Comparison of ENCODE assay signal across 12 mouse cellular contexts in the genomic region with DNA sequence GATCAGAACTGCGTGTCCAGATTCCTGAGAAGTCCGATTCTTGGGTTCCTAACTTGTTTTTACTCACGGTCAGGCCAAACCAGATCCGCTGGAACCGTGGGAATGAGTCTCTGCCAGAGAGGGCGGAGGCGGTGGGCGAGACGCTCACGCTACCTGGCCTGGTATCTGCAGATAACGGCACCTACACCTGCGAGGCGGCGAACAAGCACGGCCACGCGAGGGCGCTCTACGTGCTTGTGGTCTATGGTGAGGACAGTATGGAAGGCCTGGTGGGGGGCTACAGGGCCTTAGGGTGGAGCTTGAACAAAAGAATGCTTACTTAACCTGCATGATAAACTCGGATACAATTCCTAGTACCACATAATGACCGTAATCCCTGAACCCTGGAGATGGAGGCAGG. TPM values are rescaled to one million over a fixed set of nuclear protein-coding genes. Genes with fewer than 3 reads are reported as not detected.
DNase-seq lines count a peak whose midpoint lies in the region; ATAC-seq and TF ChIP-seq lines count a peak whose summit lies in the region.
"Had no signal": no experiment of that assay in that cellular context is flagged by ENCODE, and none has a peak within 500 bp of the region (broad histone marks: within the 10 kb centered on the region; RNA-seq: fewer than 3 reads in every experiment).

No protein-coding gene starts in this region.

- peaks cover 11% of the 10 kb centered on the region for H3K4me1 ChIP-seq in liver, adult 2 months (ENCODE audit: control insufficient read depth, insufficient read depth, low read length)
- peaks cover 16% of the 10 kb centered on the region for H3K4me1 ChIP-seq in liver, embryonic 11.5 days (replicated peaks; ENCODE audit: control insufficient read depth, insufficient read depth, low read length)
- peaks cover 1% of the 10 kb centered on the region; the same call in 1 of the 2 replicates for H3K4me1 ChIP-seq in lung, postnatal 0 days (ENCODE audit: insufficient read depth, low read depth, low read length)
- H3K4me1 ChIP-seq in neural tube, embryonic 15.5 days, result peaks cover 36% of the 10 kb centered on the region

- WGBS in liver, adult 2 months, result 45% methylated on average over 21 of the region's 21 CpGs
- 30% methylated on average over 21 of the region's 21 CpGs for WGBS in liver, embryonic 11.5 days
- 39% methylated on average over 21 of the region's 21 CpGs for WGBS in lung, postnatal 0 days
- WGBS in neural tube, embryonic 15.5 days, result 53% methylated on average over 21 of the region's 21 CpGs

- peak; percentile 68 for DNase-seq in cerebellum, postnatal 10 days
- DNase-seq in cerebellum, adult 9-11 months, result no peak
- no peak for DNase-seq in liver, adult 2 months (ENCODE audit: extremely low read depth, low read depth, low spot score)
- DNase-seq in liver, embryonic 11.5 days (ENCODE audit: low spot score), result no peak
- DNase-seq in lung, postnatal 0 days (ENCODE audit: low spot score), result no peak
- DNase-seq in thymus, postnatal 25 days, result peak; percentile 66
- no peak for DNase-seq in layer of hippocampus, adult 9-11 months

- no peak overlapping the region for H3K4me3 ChIP-seq in liver, adult 2 months (ENCODE audit: insufficient read depth, low read depth, low read length)
- no peak overlapping the region for H3K4me3 ChIP-seq in liver, embryonic 11.5 days (ENCODE audit: low read depth, low read length)
- no peak overlapping the region for H3K4me3 ChIP-seq in lung, postnatal 0 days (ENCODE audit: low read depth, low read length)
- H3K4me3 ChIP-seq in neural tube, embryonic 15.5 days (replicated peaks), result no peak overlapping the region
- H3K4me3 ChIP-seq: forebrain, embryonic 15.5 days; hindbrain, embryonic 15.5 days; limb, embryonic 12.5 days; stomach, embryonic 15.5 days had no signal

- no peaks in the 10 kb centered on the region for H3K79me2 ChIP-seq in liver, adult 2 months (ENCODE audit: control insufficient read depth, insufficient read depth, low read length)

- TF ChIP-seq POLR2A in liver, adult 2 months (IDR thresholded peaks at IDR 0.05; ENCODE audit: extremely low read depth, insufficient read depth, low read length), result no peak

- no peak for TF ChIP-seq EP300 in lung, postnatal 0 days (IDR thresholded peaks at IDR 0.05)

- peak; percentile 56 for TF ChIP-seq CTCF in liver, adult 2 months (IDR thresholded peaks at IDR 0.05; ENCODE audit: low read depth, low read length)
- TF ChIP-seq CTCF in lung, postnatal 0 days (IDR thresholded peaks at IDR 0.05), result peak; percentile 60

- no peak overlapping the region for H3K4me2 ChIP-seq in liver, embryonic 11.5 days
- no peak overlapping the region for H3K4me2 ChIP-seq in lung, postnatal 0 days (replicated peaks; ENCODE audit: low read depth, low read length)
- no peak overlapping the region for H3K4me2 ChIP-seq in neural tube, embryonic 15.5 days
- H3K4me2 ChIP-seq: forebrain, embryonic 15.5 days; hindbrain, embryonic 15.5 days; limb, embryonic 12.5 days; stomach, embryonic 15.5 days had no signal

- no peak overlapping the region for H3K27ac ChIP-seq in liver, adult 2 months (replicated peaks; ENCODE audit: insufficient read depth, low read depth, low read length)
- no peak overlapping the region for H3K27ac ChIP-seq in liver, embryonic 11.5 days (ENCODE audit: low read depth, low read length)
- H3K27ac ChIP-seq in lung, postnatal 0 days (ENCODE audit: low read length), result no peak overlapping the region
- H3K27ac ChIP-seq in neural tube, embryonic 15.5 days (replicated peaks), result no peak overlapping the region
- H3K27ac ChIP-seq: forebrain, embryonic 15.5 days; hindbrain, embryonic 15.5 days; limb, embryonic 12.5 days; stomach, embryonic 15.5 days had no signal

- no peak for ATAC-seq in liver, embryonic 11.5 days (replicated peaks; ENCODE audit: low FRiP score)
- no peak for ATAC-seq in lung, postnatal 0 days
- no peak for ATAC-seq in neural tube, embryonic 15.5 days (ENCODE audit: low FRiP score)
- ATAC-seq: forebrain, embryonic 15.5 days had no signal

- H3K9me3 ChIP-seq in liver, embryonic 11.5 days (ENCODE audit: control insufficient read depth, low read length), result peaks cover 4% of the 10 kb centered on the region; the same call in 1 of the 2 replicates
- 0 out of 2 replicates have a peak, but pooled peaks cover 2% of the 10 kb centered on the region for H3K9me3 ChIP-seq in lung, postnatal 0 days (ENCODE audit: low read length)
- no peaks in the 10 kb centered on the region for H3K9me3 ChIP-seq in neural tube, embryonic 15.5 days (replicated peaks)
- H3K9me3 ChIP-seq: forebrain, embryonic 15.5 days; hindbrain, embryonic 15.5 days; stomach, embryonic 15.5 days had no signal

- no peak overlapping the region for H3K9ac ChIP-seq in liver, adult 2 months (ENCODE audit: low read depth, low read length)
- H3K9ac ChIP-seq in liver, embryonic 11.5 days (ENCODE audit: low read depth, low read length), result no peak overlapping the region
- H3K9ac ChIP-seq in lung, postnatal 0 days (replicated peaks; ENCODE audit: low read depth), result no peak overlapping the region
- no peak overlapping the region for H3K9ac ChIP-seq in neural tube, embryonic 15.5 days (replicated peaks)
- H3K9ac ChIP-seq: forebrain, embryonic 15.5 days; hindbrain, embryonic 15.5 days; limb, embryonic 12.5 days; stomach, embryonic 15.5 days had no signal

- H3K27me3 ChIP-seq in liver, adult 2 months (ENCODE audit: control insufficient read depth, insufficient read depth, low read length), result no peaks in the 10 kb centered on the region
- peaks cover 59% of the 10 kb centered on the region for H3K27me3 ChIP-seq in liver, embryonic 11.5 days (replicated peaks; ENCODE audit: control insufficient read depth, insufficient read depth, low read length)
- peaks cover 19% of the 10 kb centered on the region for H3K27me3 ChIP-seq in lung, postnatal 0 days (replicated peaks; ENCODE audit: insufficient read depth, low read length)
- no peaks in the 10 kb centered on the region for H3K27me3 ChIP-seq in neural tube, embryonic 15.5 days (replicated peaks)
- H3K27me3 ChIP-seq: forebrain, embryonic 15.5 days; hindbrain, embryonic 15.5 days had no signal

- H3K36me3 ChIP-seq in liver, adult 2 months (ENCODE audit: control insufficient read depth, insufficient read depth, low read length), result no peaks in the 10 kb centered on the region
- no peaks in the 10 kb centered on the region for H3K36me3 ChIP-seq in liver, embryonic 11.5 days (ENCODE audit: control insufficient read depth, insufficient read depth, low read length)
- H3K36me3 ChIP-seq in lung, postnatal 0 days (ENCODE audit: insufficient read depth, low read length), result no peaks in the 10 kb centered on the region
- peaks cover 34% of the 10 kb centered on the region for H3K36me3 ChIP-seq in neural tube, embryonic 15.5 days
- H3K36me3 ChIP-seq: stomach, embryonic 15.5 days had no signal

RNA-seq across cellular contexts. Expression of gene Zfp428, which starts 5.3 kb away (rescaled TPM):
- total RNA-seq in liver, adult 2 months (2014; rRNA removed), result 1.4 TPM in 2 replicates
- 2.3 and 3.3 TPM in 2 replicates for polyA plus RNA-seq in liver, adult 2 months (2012; rRNA removed)
- 20.3 and 23.0 TPM in 2 replicates for polyA plus RNA-seq in liver, embryonic 11.5 days (2014; fragmentation: Nextera tagmentation; extraction: Ambion mirVana)
- 13.1 and 17.0 TPM in 2 replicates for polyA plus RNA-seq in lung, postnatal 0 days (2015; fragmentation: Nextera tagmentation; extraction: Ambion mirVana)
- polyA plus RNA-seq in neural tube, embryonic 15.5 days (2015; fragmentation: Nextera tagmentation; extraction: Ambion mirVana), result 215 and 282 TPM in 2 replicates

RNA-seq across cellular contexts. Expression of gene AC161166.1, which starts 10.8 kb away (rescaled TPM):
- total RNA-seq in liver, adult 2 months (2014; rRNA removed), result not detected in 2 replicates
- polyA plus RNA-seq in liver, adult 2 months (2012; rRNA removed), result not detected in 2 replicates
- polyA plus RNA-seq in liver, embryonic 11.5 days (2014; fragmentation: Nextera tagmentation; extraction: Ambion mirVana), result 0.34 TPM in 1 of 2 replicates, not detected in the other
- 0.06 and 0.10 TPM in 2 replicates for polyA plus RNA-seq in lung, postnatal 0 days (2015; fragmentation: Nextera tagmentation; extraction: Ambion mirVana)
- polyA plus RNA-seq in neural tube, embryonic 15.5 days (2015; fragmentation: Nextera tagmentation; extraction: Ambion mirVana), result 0.98 and 1.2 TPM in 2 replicates

RNA-seq across cellular contexts. Expression of gene Cadm4, which starts 19.7 kb away (rescaled TPM):
- 2.1 and 3.5 TPM in 2 replicates for total RNA-seq in liver, adult 2 months (2014; rRNA removed)
- polyA plus RNA-seq in liver, adult 2 months (2012; rRNA removed), result 5.3 and 6.5 TPM in 2 replicates
- polyA plus RNA-seq in liver, embryonic 11.5 days (2014; fragmentation: Nextera tagmentation; extraction: Ambion mirVana), result 0.25 and 0.27 TPM in 2 replicates
- polyA plus RNA-seq in lung, postnatal 0 days (2015; fragmentation: Nextera tagmentation; extraction: Ambion mirVana), result 1.7 and 1.9 TPM in 2 replicates
- 67.2 and 90.6 TPM in 2 replicates for polyA plus RNA-seq in neural tube, embryonic 15.5 days (2015; fragmentation: Nextera tagmentation; extraction: Ambion mirVana)

RNA-seq across cellular contexts. Expression of gene Irgq, which starts 29.0 kb away (rescaled TPM):
- 3.0 and 4.8 TPM in 2 replicates for total RNA-seq in liver, adult 2 months (2014; rRNA removed)
- 12.5 and 14.0 TPM in 2 replicates for polyA plus RNA-seq in liver, adult 2 months (2012; rRNA removed)
- polyA plus RNA-seq in liver, embryonic 11.5 days (2014; fragmentation: Nextera tagmentation; extraction: Ambion mirVana), result 3.5 and 4.1 TPM in 2 replicates
- 3.5 and 4.0 TPM in 2 replicates for polyA plus RNA-seq in lung, postnatal 0 days (2015; fragmentation: Nextera tagmentation; extraction: Ambion mirVana)
- 18.8 and 21.1 TPM in 2 replicates for polyA plus RNA-seq in neural tube, embryonic 15.5 days (2015; fragmentation: Nextera tagmentation; extraction: Ambion mirVana)

RNA-seq across cellular contexts. Expression of gene Plaur, which starts 39.2 kb away (rescaled TPM):
- total RNA-seq in liver, adult 2 months (2014; rRNA removed), result 0.18 and 1.1 TPM in 2 replicates
- polyA plus RNA-seq in liver, adult 2 months (2012; rRNA removed), result 0.22 and 0.97 TPM in 2 replicates
- 5.6 and 5.7 TPM in 2 replicates for polyA plus RNA-seq in liver, embryonic 11.5 days (2014; fragmentation: Nextera tagmentation; extraction: Ambion mirVana)
- polyA plus RNA-seq in lung, postnatal 0 days (2015; fragmentation: Nextera tagmentation; extraction: Ambion mirVana), result 65.8 and 72.0 TPM in 2 replicates
- polyA plus RNA-seq in neural tube, embryonic 15.5 days (2015; fragmentation: Nextera tagmentation; extraction: Ambion mirVana), result 1.7 and 4.6 TPM in 2 replicates

Comparison
In these comparisons a context has a peak if more than half of its experiments do, and no peak if none do; other contexts are left out.
1. DNase-seq: peak in cerebellum, postnatal 10 days (2 of 2) and thymus, postnatal 25 days (single experiment); none in cerebellum, adult 9-11 months (single experiment), liver, adult 2 months (single experiment), liver, embryonic 11.5 days (single experiment), lung, postnatal 0 days (single experiment) and layer of hippocampus, adult 9-11 months (single experiment).